Mouse (Mus musculus) forebrain, embryonic 11.5 days (tissue): Measurements from ENCODE around the gene Mov10. TPM values are rescaled to one million over a fixed set of nuclear protein-coding genes. Genes with fewer than 3 reads are reported as not detected.
"Not testable (repeated sequence)": the region's sequence is repeated elsewhere in the genome, so short reads cannot be mapped to it uniquely, and the experiment has no call there.

Experiments used
- ATAC-seq: fragments of 200-750 bp; cut with Nextera tagmentation; replicated peaks from 2 replicates; pipeline ENCODE4 v1.8.0; 2017; ENCODE audit warnings: moderate TSS enrichment; ENCODE audit not compliant: low FRiP score
- DNase-seq: peaks from one replicate; pipeline ENCODE4 v3.0.0-alpha.2; 2017; ENCODE audit warnings: low spot score
- H3K27ac ChIP-seq: fragments of 300-500 bp; sonication (generic); 2 replicates; pipeline ENCODE4 v1.5.1; 2014; ENCODE audit warnings: low read depth, low read length
- H3K27me3 ChIP-seq: fragments of 300-500 bp; sonication (generic); 2 replicates; pipeline ENCODE4 v1.6.1; 2014; ENCODE audit warnings: mild to moderate bottlenecking, low read length, mixed read lengths; ENCODE audit not compliant: control insufficient read depth, insufficient read depth
- H3K36me3 ChIP-seq: fragments of 300-500 bp; sonication (generic); 2 replicates; pipeline ENCODE4 v1.6.1; 2014; ENCODE audit warnings: mild to moderate bottlenecking, low read length, moderate library complexity, mixed read lengths; ENCODE audit not compliant: control insufficient read depth, insufficient read depth
- H3K4me1 ChIP-seq: fragments of 300-500 bp; sonication (generic); replicated peaks from 2 replicates; pipeline ENCODE4 v1.6.1; 2014; ENCODE audit warnings: low read length, mixed read lengths; ENCODE audit not compliant: control insufficient read depth, insufficient read depth
- H3K4me2 ChIP-seq: fragments of 300-500 bp; sonication (generic); 2 replicates; pipeline ENCODE4 v1.6.1; 2014; ENCODE audit warnings: low read depth, mild to moderate bottlenecking, low read length, moderate library complexity, mixed read lengths; ENCODE audit not compliant: severe bottlenecking
- H3K4me3 ChIP-seq: fragments of 300-500 bp; sonication (generic); 2 replicates; pipeline ENCODE4 v1.5.1; 2014; ENCODE audit warnings: low read depth, low read length
- H3K9ac ChIP-seq: fragments of 300-500 bp; sonication (generic); 2 replicates; pipeline ENCODE4 v1.6.1; 2014; ENCODE audit warnings: low read length
- H3K9me3 ChIP-seq: fragments of 300-500 bp; sonication (generic); 2 replicates; pipeline ENCODE4 v1.6.1; 2016; ENCODE audit warnings: low read length, mixed read lengths; ENCODE audit not compliant: control insufficient read depth
- WGBS: fragments of 180-500 bp; shearing (Covaris S2); extraction: QIAGEN DNeasy Blood & Tissue Kit; methylation state at CpG from one replicate; pipeline ENCODE4 v1.1.7; 2014; 5-methylcytosine and 5-hydroxymethylcytosine counted together
- polyA plus RNA-seq: library from polyadenylated mRNA; unstranded; fragments of >200 nt; fragmentation: Nextera tagmentation; extraction: Ambion mirVana; gene quantifications from 2 replicates; pipeline ENCODE4 v1.2.1, GENCODE M21; 2014

The Mov10 gene
- polyA plus RNA-seq = 13.8 and 15.3 TPM in 2 replicates

DNA sequence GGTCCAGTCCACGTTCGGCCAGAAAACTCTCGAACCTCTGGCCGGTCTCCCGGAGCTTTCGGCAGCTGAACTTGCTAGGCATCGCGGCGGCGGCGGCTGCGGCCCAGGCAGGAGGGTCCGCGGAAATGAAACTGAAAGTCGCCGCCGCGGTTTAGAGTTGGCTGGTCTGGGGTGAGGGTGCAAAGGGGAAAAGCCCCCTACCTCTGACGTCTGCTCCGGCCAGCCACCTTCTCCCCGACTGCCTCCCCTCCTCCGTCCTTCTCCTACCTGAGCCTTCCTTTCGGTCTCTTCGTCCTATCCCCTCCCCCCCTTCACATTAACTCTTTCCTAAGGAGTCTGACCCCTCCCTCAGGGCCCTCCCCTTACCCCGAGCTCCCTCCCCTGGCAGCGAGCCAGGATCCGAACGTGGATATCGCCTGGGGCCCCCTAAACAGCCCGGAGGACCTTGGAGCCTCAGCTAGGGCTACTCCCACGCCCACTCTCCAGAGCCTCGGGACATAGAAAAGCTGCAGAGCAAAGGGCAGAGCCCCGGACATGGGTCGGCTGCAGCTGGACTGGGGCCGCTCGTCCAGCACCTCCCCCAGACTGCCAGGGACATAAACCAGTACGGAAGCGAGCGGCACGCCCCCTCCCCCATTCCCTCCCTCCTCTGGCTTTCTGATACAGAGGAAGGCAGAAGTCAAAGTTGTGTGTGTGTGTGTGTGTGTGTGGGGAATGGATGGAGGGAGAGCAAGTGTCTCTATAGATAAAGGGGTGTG, at the start of gene Mov10:
TSS of gene Mov10 (minus strand) at position 573 of the 758 bp plus-strand sequence.
- Histone ChIP-seq H3K4me2 (peak within 1 kb of the TSS; percentile 99), H3K9me3 (no peaks in the 10 kb centered on the region), H3K9ac (peak within 1 kb of the TSS; percentile 74), H3K27ac (peak within 1 kb of the TSS; percentile 37; the same call in 1 of the 2 replicates), H3K27me3 (no peaks in the 10 kb centered on the region), H3K4me1 (peaks cover 6% of the 10 kb centered on the region; the same call in 1 of the 2 replicates), H3K36me3 (no peaks in the 10 kb centered on the region), H3K4me3 (peak within 1 kb of the TSS; percentile 65)
- under 1% methylated on average over 39 of the region's 40 CpGs for WGBS
- ATAC-seq = peak; percentile 81
- peak; percentile 82 for DNase-seq

DNA sequence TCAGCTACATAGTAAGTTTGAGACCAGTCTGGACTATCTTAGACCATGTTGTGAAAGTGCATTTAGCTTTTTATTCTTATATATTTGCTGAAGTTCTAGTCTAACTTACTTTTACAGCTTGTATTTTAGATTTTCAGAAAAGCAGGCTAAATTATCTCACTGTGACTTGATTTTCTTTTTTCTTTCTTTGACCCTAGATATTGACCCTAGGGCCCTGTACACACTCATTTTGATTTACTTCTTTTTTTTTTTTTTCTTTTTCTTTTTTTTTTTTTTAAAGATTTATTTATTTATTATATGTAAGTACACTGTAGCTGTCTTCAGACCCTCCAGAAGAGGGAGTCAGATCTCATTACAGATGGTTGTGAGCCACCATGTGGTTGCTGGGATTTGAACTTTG, 48.3 kb upstream of the Mov10 start:
- DNase-seq, ATAC-seq, H3K4me3 ChIP-seq, H3K9me3 ChIP-seq, H3K4me1 ChIP-seq, H3K27me3 ChIP-seq, H3K4me2 ChIP-seq, H3K27ac ChIP-seq, H3K9ac ChIP-seq, H3K36me3 ChIP-seq: not testable (repeated sequence)

- peak overlapping the region; percentile 95; the same call in 1 of the 2 replicates for H3K27ac ChIP-seq
- peak overlapping the region; percentile 98 for H3K9ac ChIP-seq
- no peaks in the 10 kb centered on the region for H3K36me3 ChIP-seq
- DNase-seq (no peak), ATAC-seq (peak; percentile 22; the same call in 1 of the 2 replicates)
- no peaks in the 10 kb centered on the region for H3K9me3 ChIP-seq
- peak overlapping the region; percentile 94 for H3K4me3 ChIP-seq
- peaks cover 4% of the 10 kb centered on the region; the same call in 1 of the 2 replicates for H3K4me1 ChIP-seq
- H3K4me2 ChIP-seq = peak overlapping the region; percentile 71
- no peaks in the 10 kb centered on the region for H3K27me3 ChIP-seq
- 2% methylated on average over 12 of the region's 12 CpGs for WGBS
Observed at GRCm38 (mm10) chr3:104865341-104865788, 47.0 kb upstream of the Mov10 start.

DNA sequence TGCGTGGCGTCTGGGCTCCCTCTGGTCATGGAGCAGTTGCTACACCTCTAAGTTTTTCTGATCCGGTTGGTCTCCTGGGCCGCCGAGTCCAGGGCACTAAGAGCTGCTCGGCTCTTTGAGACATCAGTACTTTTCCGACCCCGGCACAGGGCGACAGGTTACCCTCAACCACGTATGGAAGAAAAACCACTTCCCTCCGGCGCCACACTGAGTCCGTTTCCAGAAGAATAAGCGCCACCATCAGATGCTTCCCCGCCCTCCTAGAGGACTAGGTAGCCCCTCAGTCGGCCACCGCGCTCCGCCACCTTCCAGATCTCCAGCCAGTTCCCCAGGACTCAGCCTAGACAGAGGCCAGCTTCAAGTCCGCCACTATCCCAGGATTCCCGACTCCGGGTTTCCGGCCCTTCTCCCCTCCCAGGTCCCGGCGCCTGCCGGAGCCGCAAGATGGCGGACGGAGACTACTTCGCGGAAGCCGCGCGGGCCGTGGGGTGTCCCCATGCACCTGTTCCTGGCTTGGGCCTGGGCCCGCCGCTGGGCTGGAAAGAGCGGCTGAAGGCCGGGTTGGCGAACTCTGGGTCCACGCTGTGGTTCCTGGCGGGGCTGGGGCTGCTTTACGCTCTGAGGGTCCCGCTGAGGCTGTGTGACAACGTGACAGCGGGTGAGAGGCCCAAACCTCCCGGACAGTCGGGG, 46.4 kb upstream of the Mov10 start:
- WGBS = under 1% methylated on average over 48 of the region's 48 CpGs
- peak; percentile 90 for ATAC-seq

GRCm38 (mm10) chr3:104863786-104864650, 45.7 kb upstream of the Mov10 start, which contains the start of the genes St7l and Capza1:
Gene St7l, plus strand, starts transcription at chr3:104864005.
Gene Capza1, minus strand, starts transcription at chr3:104864505.
- Histone ChIP-seq H3K4me3 (peak within 1 kb of the TSS; percentile 94), H3K9me3 (no peaks in the 10 kb centered on the region), H3K9ac (peak within 1 kb of the TSS; percentile 98), H3K27ac (peak within 1 kb of the TSS; percentile 95), H3K27me3 (no peaks in the 10 kb centered on the region), H3K4me1 (peaks cover 4% of the 10 kb centered on the region; the same call in 1 of the 2 replicates), H3K36me3 (no peaks in the 10 kb centered on the region), H3K4me2 (peak within 1 kb of the TSS; percentile 71)
- peak; percentile 92 for DNase-seq
- WGBS = under 1% methylated on average over 43 of the region's 43 CpGs
- peak; percentile 95 for ATAC-seq

More for the DNA sequence above, 46.4 kb upstream of the Mov10 start:
- peak; percentile 90 for DNase-seq
- H3K4me1 ChIP-seq = peaks cover 4% of the 10 kb centered on the region; the same call in 1 of the 2 replicates
- H3K27me3 ChIP-seq = no peaks in the 10 kb centered on the region
- H3K9me3 ChIP-seq = no peaks in the 10 kb centered on the region
- peak overlapping the region; percentile 98 for H3K9ac ChIP-seq
- peak overlapping the region; percentile 95 for H3K27ac ChIP-seq
- H3K4me2 ChIP-seq = peak overlapping the region; percentile 71
- no peaks in the 10 kb centered on the region for H3K36me3 ChIP-seq
- peak overlapping the region; percentile 94 for H3K4me3 ChIP-seq

GRCm38 (mm10) chr3:104858560-104858959, 40.2 kb upstream of the Mov10 start:
- ATAC-seq = no peak
- Histone ChIP-seq H3K9me3 (no peaks in the 10 kb centered on the region), H3K27me3 (no peaks in the 10 kb centered on the region), H3K36me3 (no peaks in the 10 kb centered on the region), H3K9ac (no peak overlapping the region), H3K4me1 (no peaks in the 10 kb centered on the region), H3K4me2 (no peak overlapping the region), H3K27ac (no peak overlapping the region), H3K4me3 (no peak overlapping the region)
- 88% methylated on average over 1 of the region's 1 CpGs for WGBS
- no peak for DNase-seq

DNA sequence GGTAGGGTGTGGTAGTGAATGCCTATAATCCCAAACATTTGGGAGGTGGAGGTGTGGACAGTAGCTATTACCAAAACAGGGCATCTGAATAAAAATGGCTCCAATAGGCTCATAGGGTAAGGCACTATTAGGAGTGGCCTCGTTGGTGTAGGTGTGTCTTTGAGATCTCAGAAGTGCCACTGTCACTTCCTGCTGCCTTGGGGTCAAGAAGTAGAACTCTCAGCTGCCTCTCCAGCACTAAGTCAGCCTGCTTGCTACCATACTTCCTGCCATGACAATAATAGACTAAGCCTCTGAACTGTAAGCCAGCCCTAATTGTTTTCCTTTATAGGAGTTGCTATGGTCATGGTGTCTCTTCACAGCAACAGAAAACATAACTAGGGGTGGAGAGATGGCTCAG, 37.7 kb upstream of the Mov10 start:
- Histone ChIP-seq H3K27me3 (no peaks in the 10 kb centered on the region), H3K27ac (no peak overlapping the region), H3K9ac (no peak overlapping the region), H3K4me1 (no peaks in the 10 kb centered on the region), H3K4me2 (no peak overlapping the region), H3K36me3 (no peaks in the 10 kb centered on the region), H3K4me3 (no peak overlapping the region), H3K9me3 (no peaks in the 10 kb centered on the region)
- no peak for DNase-seq
- 90% methylated on average over 1 of the region's 1 CpGs for WGBS
- ATAC-seq = no peak

DNA sequence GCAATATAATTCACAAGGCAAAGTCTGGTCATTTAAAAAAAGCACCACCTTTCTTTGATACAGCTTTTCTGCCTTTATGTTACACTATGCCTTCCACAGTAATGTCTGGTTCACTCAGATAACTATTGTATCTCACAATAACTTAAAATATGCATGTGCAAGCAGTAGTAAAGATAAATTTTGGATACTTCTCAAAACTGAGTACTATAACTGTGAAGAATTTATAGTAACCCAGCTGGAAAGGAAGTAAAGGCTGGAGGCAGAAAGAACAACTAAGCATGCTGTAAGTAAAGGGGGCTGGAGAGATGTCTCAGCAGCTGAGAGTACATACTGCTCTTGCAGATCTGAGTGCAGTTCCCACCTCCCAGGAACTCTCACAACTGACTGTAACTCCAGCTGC, 36.5 kb upstream of the Mov10 start:
- H3K4me1 ChIP-seq = no peaks in the 10 kb centered on the region
- H3K27ac ChIP-seq = no peak overlapping the region
- no peak overlapping the region for H3K4me2 ChIP-seq
- DNase-seq = no peak
- no peaks in the 10 kb centered on the region for H3K36me3 ChIP-seq
- H3K27me3 ChIP-seq = no peaks in the 10 kb centered on the region
- no peak overlapping the region for H3K9ac ChIP-seq
- no peak overlapping the region for H3K4me3 ChIP-seq
- no peaks in the 10 kb centered on the region for H3K9me3 ChIP-seq
- no peak for ATAC-seq
